Mouse (Mus musculus) hindbrain, embryonic 12.5 days (tissue): ENCODE results near the gene 4833439L19Rik. TPM values are rescaled to one million over a fixed set of nuclear protein-coding genes. Genes with fewer than 3 reads are reported as not detected.

Experiments
- ATAC-seq: fragments of 200-750 bp; cut with Nextera tagmentation; 2 replicates; pipeline ENCODE4 v1.8.0; 2017; ENCODE audit warnings: moderate TSS enrichment; ENCODE audit not compliant: low FRiP score
- H3K27ac ChIP-seq: fragments of 300-500 bp; sonication (generic); 2 replicates; pipeline ENCODE4 v1.5.1; 2016; ENCODE audit warnings: mild to moderate bottlenecking
- H3K27me3 ChIP-seq: fragments of 300-500 bp; sonication (generic); 2 replicates; pipeline ENCODE4 v1.6.1; 2016; ENCODE audit warnings: mild to moderate bottlenecking
- H3K36me3 ChIP-seq: fragments of 300-500 bp; sonication (generic); 2 replicates; pipeline ENCODE4 v1.6.1; 2016; ENCODE audit warnings: mild to moderate bottlenecking
- H3K4me1 ChIP-seq: fragments of 300-500 bp; sonication (generic); 2 replicates; pipeline ENCODE4 v1.6.1; 2016
- H3K4me2 ChIP-seq: fragments of 300-500 bp; sonication (generic); replicated peaks from 2 replicates; pipeline ENCODE4 v1.6.1; 2016; ENCODE audit warnings: mild to moderate bottlenecking
- H3K4me3 ChIP-seq: fragments of 300-500 bp; sonication (generic); 2 replicates; pipeline ENCODE4 v1.5.1; 2016; ENCODE audit warnings: mild to moderate bottlenecking
- H3K9ac ChIP-seq: fragments of 300-500 bp; sonication (generic); 2 replicates; pipeline ENCODE4 v1.6.1; 2016; ENCODE audit warnings: mild to moderate bottlenecking, moderate library complexity
- H3K9me3 ChIP-seq: fragments of 300-500 bp; sonication (generic); replicated peaks from 2 replicates; pipeline ENCODE4 v1.6.1; 2016; ENCODE audit warnings: mild to moderate bottlenecking
- WGBS: fragments of 180-500 bp; shearing (Covaris S2); methylation state at CpG from one replicate; pipeline ENCODE4 v1.1.7; 2016; 5-methylcytosine and 5-hydroxymethylcytosine counted together
- polyA plus RNA-seq: library from polyadenylated mRNA; unstranded; fragments of >200 nt; fragmentation: Nextera tagmentation; extraction: Ambion mirVana; gene quantifications from 2 replicates; pipeline ENCODE4 v1.2.1, GENCODE M21; 2016

Gene 4833439L19Rik
- polyA plus RNA-seq, 1 experiment from 2014 or later: 235 TPM

- 80% methylated on average over 21 of the region's 21 CpGs for WGBS
- Histone ChIP-seq H3K4me1 (peaks cover 26% of the 10 kb centered on the region), H3K4me3 (no peak overlapping the region), H3K9ac (no peak overlapping the region; the same call in 1 of the 2 replicates), H3K4me2 (no peak overlapping the region), H3K27me3 (peaks cover 10% of the 10 kb centered on the region), H3K27ac (no peak overlapping the region), H3K36me3 (peaks cover 50% of the 10 kb centered on the region), H3K9me3 (no peaks in the 10 kb centered on the region)
- no peak for ATAC-seq
Measured at GRCm38 (mm10) chr13:54577652-54578507, 12.6 kb upstream of the 4833439L19Rik start.

GRCm38 (mm10) chr13:54575489-54575888 is 10.3 kb upstream of the 4833439L19Rik start:
- peak; percentile 32; the same call in 1 of the 2 replicates for ATAC-seq
- Histone ChIP-seq H3K9me3 (no peaks in the 10 kb centered on the region), H3K27me3 (peaks cover 15% of the 10 kb centered on the region), H3K4me3 (peak overlapping the region; percentile 89), H3K27ac (peak overlapping the region; percentile 89; the same call in 1 of the 2 replicates), H3K4me2 (peak overlapping the region; percentile 92), H3K4me1 (peaks cover 26% of the 10 kb centered on the region), H3K9ac (peak overlapping the region; percentile 95), H3K36me3 (peaks cover 28% of the 10 kb centered on the region)
- WGBS: 3% methylated on average over 19 of the region's 19 CpGs

GRCm38 (mm10) chr13:54574854-54575481 is 9.7 kb upstream of the 4833439L19Rik start, which contains the start of gene Arl10:
Arl10 (plus strand) TSS chr13:54575015.
- H3K36me3 ChIP-seq: peaks cover 24% of the 10 kb centered on the region
- H3K4me3 ChIP-seq: peak within 1 kb of the TSS; percentile 89
- H3K27me3 ChIP-seq: peaks cover 15% of the 10 kb centered on the region
- peak within 1 kb of the TSS; percentile 89 for H3K27ac ChIP-seq
- peak within 1 kb of the TSS; percentile 95 for H3K9ac ChIP-seq
- under 1% methylated on average over 53 of the region's 55 CpGs for WGBS
- peak; percentile 90 for ATAC-seq
- H3K4me1 ChIP-seq: peaks cover 26% of the 10 kb centered on the region
- H3K4me2 ChIP-seq: peak within 1 kb of the TSS; percentile 92
- H3K9me3 ChIP-seq: no peaks in the 10 kb centered on the region

- 85% methylated on average over 4 of the region's 4 CpGs for WGBS
- no peaks in the 10 kb centered on the region for H3K9me3 ChIP-seq
- H3K36me3 ChIP-seq: peaks cover 4% of the 10 kb centered on the region; the same call in 1 of the 2 replicates
- H3K4me2 ChIP-seq: no peak overlapping the region
- no peak overlapping the region for H3K27ac ChIP-seq
- peaks cover 15% of the 10 kb centered on the region for H3K27me3 ChIP-seq
- no peak overlapping the region for H3K4me3 ChIP-seq
- H3K4me1 ChIP-seq: peaks cover 20% of the 10 kb centered on the region
- H3K9ac ChIP-seq: no peak overlapping the region
- no peak for ATAC-seq
Measured at GRCm38 (mm10) chr13:54572621-54573020, 7.4 kb upstream of the 4833439L19Rik start.

GRCm38 (mm10) chr13:54571637-54572036 is 6.4 kb upstream of the 4833439L19Rik start:
- Histone ChIP-seq H3K9me3 (no peaks in the 10 kb centered on the region), H3K36me3 (no peaks in the 10 kb centered on the region), H3K4me3 (no peak overlapping the region), H3K4me1 (peaks cover 15% of the 10 kb centered on the region), H3K27me3 (peaks cover 15% of the 10 kb centered on the region), H3K4me2 (no peak overlapping the region), H3K27ac (no peak overlapping the region), H3K9ac (no peak overlapping the region)
- 49% methylated on average over 2 of the region's 2 CpGs for WGBS
- ATAC-seq: no peak

- Histone ChIP-seq H3K9ac (no peak overlapping the region), H3K27ac (no peak overlapping the region), H3K4me3 (no peak overlapping the region), H3K9me3 (no peaks in the 10 kb centered on the region), H3K36me3 (no peaks in the 10 kb centered on the region), H3K27me3 (peaks cover 15% of the 10 kb centered on the region), H3K4me2 (no peak overlapping the region), H3K4me1 (peaks cover 8% of the 10 kb centered on the region)
- 74% methylated on average over 4 of the region's 4 CpGs for WGBS
- no peak for ATAC-seq
Measured at GRCm38 (mm10) chr13:54570736-54571135, 5.5 kb upstream of the 4833439L19Rik start.

GRCm38 (mm10) chr13:54569282-54569681 is 4.0 kb upstream of the 4833439L19Rik start:
- Histone ChIP-seq H3K9ac (no peak overlapping the region), H3K4me3 (no peak overlapping the region), H3K27me3 (peaks cover 15% of the 10 kb centered on the region), H3K9me3 (no peaks in the 10 kb centered on the region), H3K36me3 (no peaks in the 10 kb centered on the region), H3K4me1 (peaks cover 7% of the 10 kb centered on the region), H3K27ac (no peak overlapping the region), H3K4me2 (no peak overlapping the region)
- ATAC-seq: no peak
- 50% methylated on average over 1 of the region's 1 CpGs for WGBS

- no peak overlapping the region for H3K4me2 ChIP-seq
- peaks cover 12% of the 10 kb centered on the region for H3K4me1 ChIP-seq
- ATAC-seq: no peak
- no peaks in the 10 kb centered on the region for H3K36me3 ChIP-seq
- no peak overlapping the region for H3K27ac ChIP-seq
- no peak overlapping the region for H3K9ac ChIP-seq
- WGBS: 37% methylated on average over 5 of the region's 5 CpGs
- no peaks in the 10 kb centered on the region for H3K9me3 ChIP-seq
- no peak overlapping the region for H3K4me3 ChIP-seq
- H3K27me3 ChIP-seq: peaks cover 10% of the 10 kb centered on the region
Measured at GRCm38 (mm10) chr13:54568380-54568779, 3.1 kb upstream of the 4833439L19Rik start.

- ATAC-seq: peak; percentile 5; the same call in 1 of the 2 replicates
- whole genome bisulfite sequencing: 49% methylated on average over 8 of the region's 8 CpGs
- H3K9ac ChIP-seq: no peak overlapping the region
- peak overlapping the region; percentile 98 for H3K4me3 ChIP-seq
- peak overlapping the region; percentile 92; the same call in 1 of the 2 replicates for H3K27ac ChIP-seq
- H3K4me2 ChIP-seq: peak overlapping the region; percentile 90
- no peaks in the 10 kb centered on the region for H3K9me3 ChIP-seq
- H3K36me3 ChIP-seq: peaks cover 18% of the 10 kb centered on the region
- H3K27me3 ChIP-seq: no peaks in the 10 kb centered on the region
- H3K4me1 ChIP-seq: peaks cover 16% of the 10 kb centered on the region
Measured at GRCm38 (mm10) chr13:54565594-54566345, 535 bp upstream of the 4833439L19Rik start.

GRCm38 (mm10) chr13:54564232-54565200 is 719 bp downstream of the 4833439L19Rik start:
- WGBS: 12% methylated on average over 45 of the region's 45 CpGs
- Histone ChIP-seq H3K36me3 (peaks cover 30% of the 10 kb centered on the region), H3K4me3 (peak overlapping the region; percentile 98), H3K27ac (peak overlapping the region; percentile 92), H3K9me3 (no peaks in the 10 kb centered on the region), H3K4me2 (peak overlapping the region; percentile 90), H3K4me1 (peaks cover 16% of the 10 kb centered on the region), H3K9ac (peak overlapping the region; percentile 97), H3K27me3 (no peaks in the 10 kb centered on the region)
- ATAC-seq: peak; percentile 81

- H3K9ac ChIP-seq: no peak overlapping the region
- H3K27me3 ChIP-seq: no peaks in the 10 kb centered on the region
- 84% methylated on average over 7 of the region's 7 CpGs for WGBS
- no peak overlapping the region for H3K4me2 ChIP-seq
- no peak overlapping the region for H3K4me3 ChIP-seq
- peaks cover 16% of the 10 kb centered on the region for H3K4me1 ChIP-seq
- no peak for ATAC-seq
- peaks cover 50% of the 10 kb centered on the region for H3K36me3 ChIP-seq
- no peak overlapping the region for H3K27ac ChIP-seq
- no peaks in the 10 kb centered on the region for H3K9me3 ChIP-seq
Measured at GRCm38 (mm10) chr13:54562562-54562961, 2.7 kb downstream of the 4833439L19Rik start.
